In the genomic region with DNA sequence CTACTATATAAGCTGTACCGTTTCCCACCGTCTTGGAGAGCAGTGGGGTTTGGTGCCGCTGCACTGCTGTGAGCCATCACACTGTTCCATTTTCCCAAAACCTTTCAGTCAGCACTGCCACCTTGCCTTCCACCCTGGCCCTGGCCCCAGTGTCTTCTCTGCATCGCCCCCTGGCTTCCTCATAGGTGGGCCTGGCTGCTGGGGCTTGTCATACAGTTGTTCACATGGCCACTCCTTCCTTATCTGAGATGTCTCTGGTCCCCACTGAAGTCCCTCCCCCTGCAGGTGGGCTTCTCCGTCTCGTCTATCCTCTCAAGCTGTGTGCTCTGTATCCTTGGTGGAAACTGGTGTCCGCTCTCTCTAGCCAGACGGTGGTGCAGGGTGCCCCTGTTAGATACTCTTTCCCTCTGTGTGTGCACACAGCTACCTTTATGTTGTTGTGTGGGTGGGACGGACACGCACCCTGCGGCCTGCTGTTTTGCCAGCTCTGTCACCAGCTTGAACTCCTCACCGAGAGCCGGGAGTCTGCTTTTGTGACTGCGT, we compare ENCODE assay signal across 1 mouse cellular context.
TF ChIP-seq lines count a peak whose summit lies in the region.

No protein-coding gene starts in this region.

TF ChIP-seq in CH12.LX, 34 proteins besides CTCF, POLR2A, EP300 and RAD21:
- no peak for TF ChIP-seq MXI1 (IDR thresholded peaks at IDR 0.05; ENCODE audit: low read depth, low read length)
- no peak for TF ChIP-seq CHD1 (IDR thresholded peaks at IDR 0.05; ENCODE audit: low read depth, low read length)
- TF ChIP-seq USF1 (IDR thresholded peaks at IDR 0.05; ENCODE audit: low read depth, low read length) = no peak
- TF ChIP-seq JUN (IDR thresholded peaks at IDR 0.05; ENCODE audit: insufficient read depth, low read depth, low read length) = no peak
- no peak for TF ChIP-seq ZNF384 (IDR thresholded peaks at IDR 0.05; ENCODE audit: low read depth, low read length)
